Mouse (Mus musculus) G1E-ER4 (cell line): ENCODE results near the gene Abcg3. TPM values are rescaled to one million over a fixed set of nuclear protein-coding genes. Genes with fewer than 3 reads are reported as not detected.

ENCODE experiments used
- GATA1 ChIP-seq: IDR thresholded peaks from one replicate; pipeline ENCODE4 v1.8.0; 2012; ENCODE audit warnings: low read length, inconsistent platforms
- polyA plus RNA-seq: library from polyadenylated mRNA; stranded (reverse); fragments of >175 nt; gene quantifications from 2 replicates; pipeline ENCODE4 v1.2.3, GENCODE M21; 2012

Abcg3 gene
- polyA plus RNA-seq, result not detected in 2 replicates

- no peak for TF ChIP-seq GATA1
These were observed at the start of gene Abcg3 for GRCm38 (mm10) chr5:104982535-104982934. Gene Abcg3, minus strand, starts transcription at chr5:104982718.

GRCm38 (mm10) chr5:105012551-105012950 is 30.0 kb upstream of the Abcg3 start:
- no peak for TF ChIP-seq GATA1

- TF ChIP-seq GATA1, result no peak
These were observed 29.1 kb upstream of the Abcg3 start for GRCm38 (mm10) chr5:105011570-105011969.

- no peak for TF ChIP-seq GATA1
These were observed 27.9 kb upstream of the Abcg3 start for GRCm38 (mm10) chr5:105010376-105010775.

- no peak for TF ChIP-seq GATA1
These were observed 6.9 kb upstream of the Abcg3 start for GRCm38 (mm10) chr5:104989411-104989810.

- TF ChIP-seq GATA1, result no peak
These were observed 5.5 kb upstream of the Abcg3 start for GRCm38 (mm10) chr5:104988000-104988399.

- TF ChIP-seq GATA1, result no peak
These were observed 4.2 kb upstream of the Abcg3 start for GRCm38 (mm10) chr5:104986706-104987105.

GRCm38 (mm10) chr5:104979040-104979513 is 3.4 kb downstream of the Abcg3 start:
- no peak for TF ChIP-seq GATA1

- no peak for TF ChIP-seq GATA1
These were observed 24.3 kb downstream of the Abcg3 start for GRCm38 (mm10) chr5:104958141-104958793.

GRCm38 (mm10) chr5:104955208-104955607 is 27.3 kb downstream of the Abcg3 start:
- no peak for TF ChIP-seq GATA1

GRCm38 (mm10) chr5:104946951-104947350 is 35.6 kb downstream of the Abcg3 start:
- no peak for TF ChIP-seq GATA1

GRCm38 (mm10) chr5:104934148-104934547 is 48.4 kb downstream of the Abcg3 start:
- no peak for TF ChIP-seq GATA1

Other genes starting within 250 kb of the Abcg3 start
- not detected in 2 replicates for gene Zfp951, start 122.6 kb downstream of the Abcg3 start, polyA plus RNA-seq
- gene Gbp9, start 156.8 kb upstream of the Abcg3 start, polyA plus RNA-seq, result not detected in 2 replicates
- gene Gbp8, start 156.8 kb upstream of the Abcg3 start, polyA plus RNA-seq, result not detected in 2 replicates
- gene Gbp4, start 156.9 kb upstream of the Abcg3 start, polyA plus RNA-seq, result not detected in 2 replicates